Mouse (Mus musculus): ENCODE data around the gene Ninj1. TPM values are rescaled to one million over a fixed set of nuclear protein-coding genes. Genes with fewer than 3 reads are reported as not detected.

Ninj1 gene
- polyA plus RNA-seq, 1 experiment from 2014 or later = 47.5 TPM

GRCm38 (mm10) chr13:49190876-49191672 is 3.8 kb downstream of the Ninj1 start:
- H3K27ac ChIP-seq (ENCODE audit: low read length) = no peak overlapping the region
- H3K4me2 ChIP-seq (ENCODE audit: low read depth, low read length) = no peak overlapping the region
- WGBS = 66% methylated on average over 7 of the region's 7 CpGs
- peaks cover 22% of the 10 kb centered on the region for H3K4me1 ChIP-seq (replicated peaks; ENCODE audit: control insufficient read depth, insufficient read depth, low read length)
- ATAC-seq (ENCODE audit: low read depth) = no peak
- no peaks in the 10 kb centered on the region; the same call in 1 of the 2 replicates for H3K36me3 ChIP-seq (ENCODE audit: control insufficient read depth, insufficient read depth, low read length)
- no peaks in the 10 kb centered on the region for H3K27me3 ChIP-seq (ENCODE audit: control insufficient read depth, insufficient read depth, low read depth, low read length)
- H3K9me3 ChIP-seq (ENCODE audit: control insufficient read depth, low read length) = no peaks in the 10 kb centered on the region
- H3K9ac ChIP-seq (ENCODE audit: low read length) = no peak overlapping the region
- H3K4me3 ChIP-seq (ENCODE audit: low read length) = no peak overlapping the region

- H3K27me3 ChIP-seq (ENCODE audit: control insufficient read depth, insufficient read depth, low read depth, low read length) = no peaks in the 10 kb centered on the region
- no peak overlapping the region for H3K27ac ChIP-seq (ENCODE audit: low read length)
- no peak overlapping the region for H3K4me3 ChIP-seq (ENCODE audit: low read length)
- H3K9ac ChIP-seq (ENCODE audit: low read length) = no peak overlapping the region
- no peaks in the 10 kb centered on the region; the same call in 1 of the 2 replicates for H3K36me3 ChIP-seq (ENCODE audit: control insufficient read depth, insufficient read depth, low read length)
- WGBS = 51% methylated on average over 5 of the region's 5 CpGs
- H3K4me1 ChIP-seq (replicated peaks; ENCODE audit: control insufficient read depth, insufficient read depth, low read length) = peaks cover 18% of the 10 kb centered on the region
- no peaks in the 10 kb centered on the region for H3K9me3 ChIP-seq (ENCODE audit: control insufficient read depth, low read length)
- no peak for ATAC-seq (ENCODE audit: low read depth)
- H3K4me2 ChIP-seq (ENCODE audit: low read depth, low read length) = no peak overlapping the region
Observed at GRCm38 (mm10) chr13:49191673-49192035, 4.4 kb downstream of the Ninj1 start.

- no peak overlapping the region for H3K27ac ChIP-seq (ENCODE audit: low read length)
- no peak overlapping the region for H3K9ac ChIP-seq (ENCODE audit: low read length)
- H3K4me1 ChIP-seq (replicated peaks; ENCODE audit: control insufficient read depth, insufficient read depth, low read length) = peaks cover 13% of the 10 kb centered on the region
- no peaks in the 10 kb centered on the region for H3K27me3 ChIP-seq (ENCODE audit: control insufficient read depth, insufficient read depth, low read depth, low read length)
- no peak overlapping the region for H3K4me3 ChIP-seq (ENCODE audit: low read length)
- no peak overlapping the region for H3K4me2 ChIP-seq (ENCODE audit: low read depth, low read length)
- ATAC-seq (ENCODE audit: low read depth) = no peak
- H3K9me3 ChIP-seq (ENCODE audit: control insufficient read depth, low read length) = no peaks in the 10 kb centered on the region
- WGBS = 61% methylated on average over 16 of the region's 16 CpGs
- H3K36me3 ChIP-seq (ENCODE audit: control insufficient read depth, insufficient read depth, low read length) = no peaks in the 10 kb centered on the region; the same call in 1 of the 2 replicates
Observed at GRCm38 (mm10) chr13:49192156-49192855, 5.0 kb downstream of the Ninj1 start.

- Histone ChIP-seq H3K4me2 (ENCODE audit: low read depth, low read length) (no peak overlapping the region), H3K27ac (ENCODE audit: low read length) (no peak overlapping the region), H3K4me1 (replicated peaks; ENCODE audit: control insufficient read depth, insufficient read depth, low read length) (peaks cover 5% of the 10 kb centered on the region), H3K4me3 (ENCODE audit: low read length) (no peak overlapping the region), H3K27me3 (ENCODE audit: control insufficient read depth, insufficient read depth, low read depth, low read length) (no peaks in the 10 kb centered on the region), H3K9ac (ENCODE audit: low read length) (no peak overlapping the region), H3K36me3 (ENCODE audit: control insufficient read depth, insufficient read depth, low read length) (no peaks in the 10 kb centered on the region; the same call in 1 of the 2 replicates), H3K9me3 (ENCODE audit: control insufficient read depth, low read length) (no peaks in the 10 kb centered on the region)
- 90% methylated on average over 17 of the region's 17 CpGs for WGBS
- no peak for ATAC-seq (ENCODE audit: low read depth)
Observed at GRCm38 (mm10) chr13:49193650-49194049, 6.4 kb downstream of the Ninj1 start.

GRCm38 (mm10) chr13:49194811-49195210 is 7.5 kb downstream of the Ninj1 start:
- WGBS = 94% methylated on average over 13 of the region's 13 CpGs
- H3K9ac ChIP-seq (ENCODE audit: low read length) = no peak overlapping the region
- no peak for ATAC-seq (ENCODE audit: low read depth)
- H3K4me2 ChIP-seq (ENCODE audit: low read depth, low read length) = no peak overlapping the region
- H3K4me1 ChIP-seq (replicated peaks; ENCODE audit: control insufficient read depth, insufficient read depth, low read length) = 0 out of 2 replicates have a peak, but pooled peaks cover under 1% of the 10 kb centered on the region
- H3K9me3 ChIP-seq (ENCODE audit: control insufficient read depth, low read length) = no peaks in the 10 kb centered on the region
- H3K4me3 ChIP-seq (ENCODE audit: low read length) = no peak overlapping the region
- no peaks in the 10 kb centered on the region for H3K27me3 ChIP-seq (ENCODE audit: control insufficient read depth, insufficient read depth, low read depth, low read length)
- H3K36me3 ChIP-seq (ENCODE audit: control insufficient read depth, insufficient read depth, low read length) = no peaks in the 10 kb centered on the region; the same call in 1 of the 2 replicates
- no peak overlapping the region for H3K27ac ChIP-seq (ENCODE audit: low read length)

- H3K27ac ChIP-seq (ENCODE audit: low read length) = no peak overlapping the region
- WGBS = 91% methylated on average over 7 of the region's 7 CpGs
Observed at GRCm38 (mm10) chr13:49195651-49196050, 8.4 kb downstream of the Ninj1 start.

GRCm38 (mm10) chr13:49196211-49196610 is 8.9 kb downstream of the Ninj1 start:
- no peak overlapping the region for H3K9ac ChIP-seq (ENCODE audit: low read length)
- H3K27me3 ChIP-seq (ENCODE audit: control insufficient read depth, insufficient read depth, low read depth, low read length) = no peaks in the 10 kb centered on the region
- H3K4me1 ChIP-seq (replicated peaks; ENCODE audit: control insufficient read depth, insufficient read depth, low read length) = no peaks in the 10 kb centered on the region
- 72% methylated on average over 5 of the region's 5 CpGs for WGBS
- no peak overlapping the region for H3K4me2 ChIP-seq (ENCODE audit: low read depth, low read length)
- ATAC-seq (ENCODE audit: low read depth) = no peak
- no peak overlapping the region for H3K27ac ChIP-seq (ENCODE audit: low read length)
- H3K9me3 ChIP-seq (ENCODE audit: control insufficient read depth, low read length) = no peaks in the 10 kb centered on the region
- no peaks in the 10 kb centered on the region; the same call in 1 of the 2 replicates for H3K36me3 ChIP-seq (ENCODE audit: control insufficient read depth, insufficient read depth, low read length)
- H3K4me3 ChIP-seq (ENCODE audit: low read length) = no peak overlapping the region

More at GRCm38 (mm10) chr13:49195651-49196050, 8.4 kb downstream of the Ninj1 start:
- no peaks in the 10 kb centered on the region for H3K9me3 ChIP-seq (ENCODE audit: control insufficient read depth, low read length)
- H3K4me3 ChIP-seq (ENCODE audit: low read length) = no peak overlapping the region
- H3K9ac ChIP-seq (ENCODE audit: low read length) = no peak overlapping the region
- no peaks in the 10 kb centered on the region; the same call in 1 of the 2 replicates for H3K36me3 ChIP-seq (ENCODE audit: control insufficient read depth, insufficient read depth, low read length)
- ATAC-seq (ENCODE audit: low read depth) = no peak
- no peaks in the 10 kb centered on the region for H3K4me1 ChIP-seq (replicated peaks; ENCODE audit: control insufficient read depth, insufficient read depth, low read length)
- no peak overlapping the region for H3K4me2 ChIP-seq (ENCODE audit: low read depth, low read length)
- H3K27me3 ChIP-seq (ENCODE audit: control insufficient read depth, insufficient read depth, low read depth, low read length) = no peaks in the 10 kb centered on the region

- no peaks in the 10 kb centered on the region for H3K27me3 ChIP-seq (ENCODE audit: control insufficient read depth, insufficient read depth, low read depth, low read length)
- ATAC-seq (ENCODE audit: low read depth) = no peak
- no peak overlapping the region for H3K4me2 ChIP-seq (ENCODE audit: low read depth, low read length)
- H3K9ac ChIP-seq (ENCODE audit: low read length) = no peak overlapping the region
- WGBS = 76% methylated on average over 6 of the region's 6 CpGs
- no peak overlapping the region for H3K27ac ChIP-seq (ENCODE audit: low read length)
- no peaks in the 10 kb centered on the region; the same call in 1 of the 2 replicates for H3K36me3 ChIP-seq (ENCODE audit: control insufficient read depth, insufficient read depth, low read length)
- no peaks in the 10 kb centered on the region for H3K9me3 ChIP-seq (ENCODE audit: control insufficient read depth, low read length)
- H3K4me1 ChIP-seq (replicated peaks; ENCODE audit: control insufficient read depth, insufficient read depth, low read length) = no peaks in the 10 kb centered on the region
- no peak overlapping the region for H3K4me3 ChIP-seq (ENCODE audit: low read length)
Observed at GRCm38 (mm10) chr13:49196766-49197165, 9.5 kb downstream of the Ninj1 start.

GRCm38 (mm10) chr13:49198734-49199133 is 11.4 kb downstream of the Ninj1 start:
- Histone ChIP-seq H3K4me2 (ENCODE audit: low read depth, low read length) (no peak overlapping the region), H3K9me3 (ENCODE audit: control insufficient read depth, low read length) (no peaks in the 10 kb centered on the region), H3K9ac (ENCODE audit: low read length) (no peak overlapping the region), H3K36me3 (ENCODE audit: control insufficient read depth, insufficient read depth, low read length) (no peaks in the 10 kb centered on the region; the same call in 1 of the 2 replicates), H3K27me3 (ENCODE audit: control insufficient read depth, insufficient read depth, low read depth, low read length) (no peaks in the 10 kb centered on the region), H3K4me3 (ENCODE audit: low read length) (no peak overlapping the region), H3K27ac (ENCODE audit: low read length) (no peak overlapping the region), H3K4me1 (replicated peaks; ENCODE audit: control insufficient read depth, insufficient read depth, low read length) (no peaks in the 10 kb centered on the region)
- no peak for ATAC-seq (ENCODE audit: low read depth)
- 89% methylated on average over 9 of the region's 9 CpGs for WGBS

All from lung, embryonic 16.5 days (tissue).